Mouse (Mus musculus): ENCODE measurements at regions not wholly inside any gene's neighbourhood (a gene's known extent, or its start where the extent isn't known, plus 50 kb on each side); places are given as distances from the start of the nearest gene placed in this dataset.

- DNase-seq: no peak
Observed at GRCm38 (mm10) chr16:65916831-65917230, 101.8 kb downstream of the Vgll3 start.

- no peak for DNase-seq
Observed at GRCm38 (mm10) chr16:65925986-65926385, 110.9 kb downstream of the Vgll3 start.

- DNase-seq: no peak
Observed at GRCm38 (mm10) chr16:65963829-65964228, 148.8 kb downstream of the Vgll3 start.

- DNase-seq: peak; percentile 31
Observed at GRCm38 (mm10) chr16:65964260-65964659, 149.2 kb downstream of the Vgll3 start.

GRCm38 (mm10) chr16:65977075-65977474 is 162.0 kb downstream of the Vgll3 start:
- DNase-seq: no peak

- no peak for DNase-seq
Observed at GRCm38 (mm10) chr16:65987186-65987585, 172.1 kb downstream of the Vgll3 start.

- DNase-seq: no peak
Observed at GRCm38 (mm10) chr16:65999343-65999742, 184.3 kb downstream of the Vgll3 start.

GRCm38 (mm10) chr16:66000728-66001273 is 185.7 kb downstream of the Vgll3 start:
- no peak for DNase-seq

- no peak for DNase-seq
Observed at GRCm38 (mm10) chr16:66004689-66005088, 189.6 kb downstream of the Vgll3 start.

GRCm38 (mm10) chr16:66005954-66006580 is 191.0 kb downstream of the Vgll3 start:
- DNase-seq: peak; percentile 75

- peak; percentile 59 for DNase-seq
Observed at GRCm38 (mm10) chr16:66013608-66014007, 198.6 kb downstream of the Vgll3 start.

GRCm38 (mm10) chr16:66014861-66015602 is 200.0 kb downstream of the Vgll3 start:
- no peak for DNase-seq

- no peak for DNase-seq
Observed at GRCm38 (mm10) chr16:66017040-66017439, 202.0 kb downstream of the Vgll3 start.

- DNase-seq: no peak
Observed at GRCm38 (mm10) chr16:66023397-66023796, 208.3 kb downstream of the Vgll3 start.
